Mouse (Mus musculus) lung, postnatal 0 days (tissue): ENCODE results near the gene Sun2. TPM values are rescaled to one million over a fixed set of nuclear protein-coding genes. Genes with fewer than 3 reads are reported as not detected.

ENCODE experiments used
- ATAC-seq: fragments of 200-750 bp; cut with Nextera tagmentation; 2 replicates; pipeline ENCODE4 v1.8.0; 2017; ENCODE audit warnings: moderate library complexity
- DNase-seq: peaks from one replicate; pipeline ENCODE4 v3.0.0-alpha.2; 2016; ENCODE audit warnings: low spot score
- H3K27ac ChIP-seq: fragments of 300-500 bp; sonication (generic); 2 replicates; pipeline ENCODE4 v1.5.1; 2014; ENCODE audit warnings: antibody characterized with exemption, mild to moderate bottlenecking, low read length, mixed read lengths
- H3K27me3 ChIP-seq: fragments of 300-500 bp; sonication (generic); replicated peaks from 2 replicates; pipeline ENCODE4 v1.6.1; 2014; ENCODE audit warnings: low read length, mixed read lengths; ENCODE audit not compliant: insufficient read depth
- H3K36me3 ChIP-seq: fragments of 300-500 bp; sonication (generic); 2 replicates; pipeline ENCODE4 v1.6.1; 2014; ENCODE audit warnings: low read length, mixed read lengths; ENCODE audit not compliant: insufficient read depth
- H3K4me1 ChIP-seq: fragments of 300-500 bp; sonication (generic); 2 replicates; pipeline ENCODE4 v1.6.1; 2014; ENCODE audit warnings: antibody characterized with exemption, low read depth, low read length, mixed read lengths; ENCODE audit not compliant: insufficient read depth
- H3K4me2 ChIP-seq: fragments of 300-500 bp; sonication (generic); replicated peaks from 2 replicates; pipeline ENCODE4 v1.6.1; 2014; ENCODE audit warnings: low read depth, mild to moderate bottlenecking, low read length, moderate library complexity, mixed read lengths
- H3K4me3 ChIP-seq: fragments of 300-500 bp; sonication (generic); 2 replicates; pipeline ENCODE4 v1.5.1; 2014; ENCODE audit warnings: low read depth, low read length
- H3K9ac ChIP-seq: fragments of 300-500 bp; sonication (generic); replicated peaks from 2 replicates; pipeline ENCODE4 v1.6.1; 2014; ENCODE audit warnings: low read depth, mild to moderate bottlenecking
- H3K9me3 ChIP-seq: fragments of 300-500 bp; sonication (generic); 2 replicates; pipeline ENCODE4 v1.6.1; 2016; ENCODE audit warnings: low read length, mixed read lengths
- CTCF ChIP-seq: IDR thresholded peaks from 2 replicates; pipeline ENCODE4 v1.5.1; 2016; ENCODE audit warnings: antibody characterized with exemption, mild to moderate bottlenecking
- EP300 ChIP-seq: IDR thresholded peaks from 2 replicates; pipeline ENCODE4 v1.6.1; 2016; ENCODE audit warnings: antibody characterized with exemption, mild to moderate bottlenecking, control low read depth
- WGBS: fragments of 180-500 bp; shearing (Covaris S2); extraction: QIAGEN DNeasy Blood & Tissue Kit; methylation state at CpG from one replicate; pipeline ENCODE4 v1.1.7; 2014; 5-methylcytosine and 5-hydroxymethylcytosine counted together
- polyA plus RNA-seq: library from polyadenylated mRNA; unstranded; fragments of >200 nt; fragmentation: Nextera tagmentation; extraction: Ambion mirVana; gene quantifications from 2 replicates; pipeline ENCODE4 v1.2.1, GENCODE M21; 2015

Sun2 gene
- polyA plus RNA-seq, 1 experiment from 2014 or later = 4.5 TPM

- H3K9me3 ChIP-seq = no peaks in the 10 kb centered on the region
- no peak within 1 kb of the TSS for H3K4me2 ChIP-seq
- H3K4me1 ChIP-seq = peaks cover 7% of the 10 kb centered on the region; the same call in 1 of the 2 replicates
- H3K4me3 ChIP-seq = no peak within 1 kb of the TSS
- no peaks in the 10 kb centered on the region for H3K27me3 ChIP-seq
- H3K36me3 ChIP-seq = no peaks in the 10 kb centered on the region
- DNase-seq (no peak), ATAC-seq (no peak)
- H3K27ac ChIP-seq = no peak within 1 kb of the TSS
- no peak within 1 kb of the TSS for H3K9ac ChIP-seq
- TF ChIP-seq EP300 = no peak
- TF ChIP-seq CTCF = no peak
Observed at GRCm38 (mm10) chr15:79777749-79778148, 35.4 kb upstream of the Sun2 start, which contains the start of gene Dnal4. Gene Dnal4 (minus strand): TSS chr15:79777849.

- no peak overlapping the region for H3K4me3 ChIP-seq
- H3K36me3 ChIP-seq = no peaks in the 10 kb centered on the region
- no peak for DNase-seq
- H3K4me2 ChIP-seq = no peak overlapping the region
- no peaks in the 10 kb centered on the region for H3K9me3 ChIP-seq
- H3K27me3 ChIP-seq = no peaks in the 10 kb centered on the region
- no peak overlapping the region for H3K27ac ChIP-seq
- ATAC-seq = no peak
- TF ChIP-seq CTCF (no peak), EP300 (no peak)
- H3K4me1 ChIP-seq = peaks cover 7% of the 10 kb centered on the region; the same call in 1 of the 2 replicates
- 51% methylated on average over 7 of the region's 7 CpGs for WGBS
- H3K9ac ChIP-seq = no peak overlapping the region
Observed at GRCm38 (mm10) chr15:79775662-79776061, 33.3 kb upstream of the Sun2 start.

GRCm38 (mm10) chr15:79774117-79775027 is 32.0 kb upstream of the Sun2 start:
- peak overlapping the region; percentile 71 for H3K4me2 ChIP-seq
- peak overlapping the region; percentile 76 for H3K9ac ChIP-seq
- DNase-seq = peak; percentile 99
- no peaks in the 10 kb centered on the region for H3K27me3 ChIP-seq
- TF ChIP-seq EP300 = no peak
- no peak for TF ChIP-seq CTCF
- H3K9me3 ChIP-seq = no peaks in the 10 kb centered on the region
- peak overlapping the region; percentile 76 for H3K27ac ChIP-seq
- under 1% methylated on average over 49 of the region's 50 CpGs for WGBS
- H3K36me3 ChIP-seq = no peaks in the 10 kb centered on the region
- ATAC-seq = peak; percentile 99
- peak overlapping the region; percentile 90 for H3K4me3 ChIP-seq
- H3K4me1 ChIP-seq = peaks cover 7% of the 10 kb centered on the region; the same call in 1 of the 2 replicates

GRCm38 (mm10) chr15:79770629-79771240 is 28.4 kb upstream of the Sun2 start:
- no peak for ATAC-seq
- H3K4me2 ChIP-seq = no peak overlapping the region
- H3K27me3 ChIP-seq = no peaks in the 10 kb centered on the region
- WGBS = 58% methylated on average over 21 of the region's 21 CpGs
- no peaks in the 10 kb centered on the region for H3K36me3 ChIP-seq
- H3K4me3 ChIP-seq = no peak overlapping the region
- H3K27ac ChIP-seq = no peak overlapping the region
- H3K9me3 ChIP-seq = no peaks in the 10 kb centered on the region
- no peak overlapping the region for H3K9ac ChIP-seq
- TF ChIP-seq EP300 = no peak
- no peak for TF ChIP-seq CTCF
- H3K4me1 ChIP-seq = peaks cover 22% of the 10 kb centered on the region; the same call in 1 of the 2 replicates
- no peak for DNase-seq

GRCm38 (mm10) chr15:79768302-79768701 is 26.0 kb upstream of the Sun2 start:
- H3K36me3 ChIP-seq = no peaks in the 10 kb centered on the region
- H3K27me3 ChIP-seq = no peaks in the 10 kb centered on the region
- DNase-seq (no peak), ATAC-seq (no peak)
- 48% methylated on average over 6 of the region's 6 CpGs for WGBS
- no peaks in the 10 kb centered on the region for H3K9me3 ChIP-seq
- H3K4me3 ChIP-seq = no peak overlapping the region
- H3K4me1 ChIP-seq = peaks cover 17% of the 10 kb centered on the region; the same call in 1 of the 2 replicates
- no peak overlapping the region for H3K9ac ChIP-seq
- peak overlapping the region; percentile 26; the same call in 1 of the 2 replicates for H3K27ac ChIP-seq
- H3K4me2 ChIP-seq = no peak overlapping the region
- TF ChIP-seq EP300 (no peak), CTCF (no peak)

GRCm38 (mm10) chr15:79767327-79767961 is 25.1 kb upstream of the Sun2 start:
- Histone ChIP-seq H3K4me2 (no peak overlapping the region), H3K27ac (no peak overlapping the region), H3K9me3 (no peaks in the 10 kb centered on the region), H3K9ac (no peak overlapping the region), H3K36me3 (no peaks in the 10 kb centered on the region), H3K4me3 (no peak overlapping the region), H3K4me1 (peaks cover 16% of the 10 kb centered on the region; the same call in 1 of the 2 replicates), H3K27me3 (no peaks in the 10 kb centered on the region)
- WGBS = 72% methylated on average over 16 of the region's 16 CpGs
- TF ChIP-seq EP300 = no peak
- no peak for TF ChIP-seq CTCF
- no peak for DNase-seq
- ATAC-seq = no peak
